Mouse (Mus musculus) MEL (cell line): Measurements from ENCODE around the gene Stk25. TPM values are rescaled to one million over a fixed set of nuclear protein-coding genes. Genes with fewer than 3 reads are reported as not detected.

Source experiments
- DNase-seq: peaks from one replicate; pipeline ENCODE4 v3.0.0; 2011; ENCODE audit warnings: low read depth, low spot score
- H3K27ac ChIP-seq: 2 replicates; pipeline ENCODE4 v1.5.1; 2012; ENCODE audit warnings: low read depth, mild to moderate bottlenecking, control low read depth, low read length, moderate library complexity; ENCODE audit not compliant: control insufficient read depth
- H3K27me3 ChIP-seq, 2 experiments: fragments of 150-350 bp in 1 of 2; sonication (generic) in 1 of 2; 2 replicates each; pipeline ENCODE4 v1.6.1; 2012; ENCODE audit warnings: low read length in 2 of 2, mild to moderate bottlenecking in 2 of 2, improper control_type of control experiment in 1 of 2, moderate library complexity in 1 of 2; ENCODE audit not compliant: insufficient read depth in 2 of 2, control insufficient read depth in 1 of 2
- H3K36me3 ChIP-seq, 2 experiments: 2 replicates each; pipeline ENCODE4 v1.6.1; 2012 to 2014; ENCODE audit warnings: low read length in 2 of 2, improper control_type of control experiment in 1 of 2, inconsistent platforms in 1 of 2, mild to moderate bottlenecking in 1 of 2; ENCODE audit not compliant: insufficient read depth in 2 of 2, control insufficient read depth in 1 of 2
- H3K4me1 ChIP-seq, 2 experiments: fragments of 150-350 bp in 1 of 2; sonication (generic) in 1 of 2; 2 replicates each; pipeline ENCODE4 v1.6.1; 2012; ENCODE audit warnings: low read length in 2 of 2, improper control_type of control experiment in 1 of 2, mild to moderate bottlenecking in 1 of 2; ENCODE audit not compliant: insufficient read depth in 2 of 2, control insufficient read depth in 1 of 2
- H3K4me3 ChIP-seq, 2 experiments: fragments of 150-350 bp in 1 of 2; sonication (generic) in 1 of 2; 2 replicates each; pipeline ENCODE4 v1.5.1; 2012; ENCODE audit warnings: low read depth in 2 of 2, low read length in 2 of 2, mild to moderate bottlenecking in 2 of 2, moderate library complexity in 2 of 2, control low read depth in 1 of 2, improper control_type of control experiment in 1 of 2; ENCODE audit not compliant: control insufficient read depth in 1 of 2, insufficient read depth in 1 of 2
- H3K79me2 ChIP-seq: 2 replicates; pipeline ENCODE4 v1.6.1; 2012; ENCODE audit warnings: mild to moderate bottlenecking, low read length, moderate library complexity; ENCODE audit not compliant: control insufficient read depth, poor library complexity, insufficient read depth
- H3K9ac ChIP-seq: 2 replicates; pipeline ENCODE4 v1.6.1; 2012; ENCODE audit warnings: low read depth, mild to moderate bottlenecking, control low read depth, low read length, moderate library complexity; ENCODE audit not compliant: control insufficient read depth, poor library complexity, severe bottlenecking
- H3K9me3 ChIP-seq: fragments of 150-350 bp; sonication (generic); replicated peaks from 2 replicates; pipeline ENCODE4 v1.6.1; 2012; ENCODE audit warnings: mild to moderate bottlenecking, low read length, improper control_type of control experiment, moderate library complexity; ENCODE audit not compliant: insufficient read depth
- CHD2 ChIP-seq: IDR thresholded peaks from 2 replicates; pipeline ENCODE4 v1.6.1; 2011; ENCODE audit warnings: low read length, improper control_type of control experiment
- CTCF ChIP-seq, 3 experiments: IDR thresholded peaks in 2 of 3; conservative IDR thresholded peaks in 1 of 3; 2 replicates each; pipeline ENCODE4 v1.5.1; 2011 to 2012; ENCODE audit warnings: low read length in 3 of 3, low read depth in 2 of 3, mild to moderate bottlenecking in 2 of 3, improper control_type of control experiment in 1 of 3, inconsistent platforms in 1 of 3, mixed read lengths in 1 of 3, moderate library complexity in 1 of 3; ENCODE audit not compliant: control insufficient read depth in 1 of 3, insufficient read depth in 1 of 3, poor library complexity in 1 of 3, severe bottlenecking in 1 of 3
- E2F4 ChIP-seq: IDR thresholded peaks from 2 replicates; pipeline ENCODE4 v1.6.1; 2011; ENCODE audit warnings: low read depth, low read length, improper control_type of control experiment, borderline replicate concordance
- ELF1 ChIP-seq: IDR thresholded peaks from 2 replicates; pipeline ENCODE4 v1.6.1; 2014; ENCODE audit warnings: low read depth, mild to moderate bottlenecking, inconsistent platforms, low read length, improper control_type of control experiment, moderate library complexity
- EP300 ChIP-seq, 2 experiments: IDR thresholded peaks; 2 replicates each; pipeline ENCODE4 v1.6.1; 2011; ENCODE audit warnings: improper control_type of control experiment in 2 of 2, low read length in 2 of 2, low read depth in 1 of 2, mild to moderate bottlenecking in 1 of 2
- ETS1 ChIP-seq: IDR thresholded peaks from 2 replicates; pipeline ENCODE4 v1.6.1; 2012; ENCODE audit warnings: low read depth, mild to moderate bottlenecking, inconsistent platforms, low read length, improper control_type of control experiment, moderate library complexity
- GABPA ChIP-seq: IDR thresholded peaks from 2 replicates; pipeline ENCODE4 v1.6.1; 2012; ENCODE audit warnings: low read depth, mild to moderate bottlenecking, inconsistent platforms, low read length, improper control_type of control experiment, moderate library complexity
- GATA1 ChIP-seq: IDR thresholded peaks from 2 replicates; pipeline ENCODE4 v1.6.1; 2011; ENCODE audit warnings: low read depth, low read length, improper control_type of control experiment
- HCFC1 ChIP-seq: IDR thresholded peaks from 2 replicates; pipeline ENCODE4 v1.6.1; 2012; ENCODE audit warnings: low read depth, mild to moderate bottlenecking, inconsistent platforms, low read length, improper control_type of control experiment, moderate library complexity
- JUND ChIP-seq: IDR thresholded peaks from 2 replicates; pipeline ENCODE4 v1.6.1; 2011; ENCODE audit warnings: low read depth, mild to moderate bottlenecking, improper control_type of control experiment, low read length
- KAT2A ChIP-seq: conservative IDR thresholded peaks from 2 replicates; pipeline ENCODE4 v1.6.1; 2012; ENCODE audit warnings: low read depth, low read length, improper control_type of control experiment, inconsistent platforms
- MAFK ChIP-seq: IDR thresholded peaks from 2 replicates; pipeline ENCODE4 v1.6.1; 2011; ENCODE audit warnings: low read depth, mild to moderate bottlenecking, low read length, improper control_type of control experiment, borderline replicate concordance
- MAX ChIP-seq: IDR thresholded peaks from 2 replicates; pipeline ENCODE4 v1.6.1; 2011; ENCODE audit warnings: low read length, improper control_type of control experiment
- MXI1 ChIP-seq: IDR thresholded peaks from 2 replicates; pipeline ENCODE4 v1.6.1; 2011; ENCODE audit warnings: mild to moderate bottlenecking, low read depth, low read length, improper control_type of control experiment
- MYB ChIP-seq: IDR thresholded peaks from 2 replicates; pipeline ENCODE4 v1.6.1; 2011; ENCODE audit warnings: mild to moderate bottlenecking, low read depth, low read length, improper control_type of control experiment
- MYC ChIP-seq: IDR thresholded peaks from 2 replicates; pipeline ENCODE4 v1.6.1; 2011; ENCODE audit warnings: low read depth, mild to moderate bottlenecking, low read length, improper control_type of control experiment, moderate library complexity
- NELFE ChIP-seq: IDR thresholded peaks from 2 replicates; pipeline ENCODE4 v1.6.1; 2011; ENCODE audit warnings: low read depth, low read length, improper control_type of control experiment
- NRF1 ChIP-seq: IDR thresholded peaks from 2 replicates; pipeline ENCODE4 v1.6.1; 2014; ENCODE audit warnings: low read depth, mild to moderate bottlenecking, inconsistent platforms, low read length, improper control_type of control experiment, moderate library complexity; ENCODE audit not compliant: poor library complexity, insufficient read depth, severe bottlenecking
- POLR2A ChIP-seq, 2 experiments: IDR thresholded peaks; 2 replicates each; pipeline ENCODE4 v1.6.1; 2011 to 2012; ENCODE audit warnings: low read length in 2 of 2, mild to moderate bottlenecking in 2 of 2, control low read depth in 1 of 2, improper control_type of control experiment in 1 of 2, low read depth in 1 of 2, moderate library complexity in 1 of 2; ENCODE audit not compliant: control insufficient read depth in 1 of 2, insufficient read depth in 1 of 2, poor library complexity in 1 of 2
- POLR2AphosphoS2 ChIP-seq: IDR thresholded peaks from 2 replicates; pipeline ENCODE4 v1.6.1; 2011; ENCODE audit warnings: low read length, improper control_type of control experiment
- RCOR1 ChIP-seq: IDR thresholded peaks from 2 replicates; pipeline ENCODE4 v1.6.1; 2012; ENCODE audit warnings: low read depth, mild to moderate bottlenecking, inconsistent platforms, low read length, improper control_type of control experiment
- SIN3A ChIP-seq: IDR thresholded peaks from 2 replicates; pipeline ENCODE4 v1.6.1; 2012; ENCODE audit warnings: low read length, improper control_type of control experiment, inconsistent platforms
- TAL1 ChIP-seq: IDR thresholded peaks from 2 replicates; pipeline ENCODE4 v1.6.1; 2012; ENCODE audit warnings: mild to moderate bottlenecking, inconsistent platforms, low read length, moderate library complexity, mixed read lengths
- TBP ChIP-seq: IDR thresholded peaks from 2 replicates; pipeline ENCODE4 v1.8.0; 2011; ENCODE audit warnings: low read depth, low read length, improper control_type of control experiment
- TCF12 ChIP-seq: IDR thresholded peaks from 2 replicates; pipeline ENCODE4 v1.6.1; 2014; ENCODE audit warnings: low read depth, mild to moderate bottlenecking, inconsistent platforms, low read length, improper control_type of control experiment, moderate library complexity
- UBTF ChIP-seq: IDR thresholded peaks from 2 replicates; pipeline ENCODE4 v1.6.1; 2012; ENCODE audit warnings: low read depth, mild to moderate bottlenecking, inconsistent platforms, low read length, improper control_type of control experiment, moderate library complexity, borderline replicate concordance; ENCODE audit not compliant: insufficient read depth
- USF1 ChIP-seq: IDR thresholded peaks from 2 replicates; pipeline ENCODE4 v1.6.1; 2014; ENCODE audit warnings: low read depth, mild to moderate bottlenecking, inconsistent platforms, low read length, improper control_type of control experiment, moderate library complexity
- USF2 ChIP-seq, 2 experiments: IDR thresholded peaks; 2 replicates each; pipeline ENCODE4 v1.6.1; 2011 to 2012; ENCODE audit warnings: improper control_type of control experiment in 2 of 2, low read length in 2 of 2, borderline replicate concordance in 1 of 2, inconsistent platforms in 1 of 2, low read depth in 1 of 2, mild to moderate bottlenecking in 1 of 2; ENCODE audit not compliant: insufficient read depth in 1 of 2
- ZC3H11A ChIP-seq: IDR thresholded peaks from 2 replicates; pipeline ENCODE4 v1.6.1; 2012; ENCODE audit warnings: low read depth, mild to moderate bottlenecking, inconsistent platforms, low read length, improper control_type of control experiment
- ZKSCAN1 ChIP-seq: IDR thresholded peaks from 2 replicates; pipeline ENCODE4 v1.6.1; 2012; ENCODE audit warnings: low read depth, mild to moderate bottlenecking, inconsistent platforms, low read length, improper control_type of control experiment, moderate library complexity
- ZMIZ1 ChIP-seq: IDR thresholded peaks from 2 replicates; pipeline ENCODE4 v1.6.1; 2012; ENCODE audit warnings: low read depth, mild to moderate bottlenecking, inconsistent platforms, low read length, improper control_type of control experiment, moderate library complexity
- ZNF384 ChIP-seq: IDR thresholded peaks from 2 replicates; pipeline ENCODE4 v1.6.1; 2012; ENCODE audit warnings: low read depth, mild to moderate bottlenecking, inconsistent platforms, low read length, improper control_type of control experiment
- polyA plus RNA-seq, 2 experiments: library from polyadenylated mRNA; stranded (reverse) in 1 of 2; unstranded in 1 of 2; fragments of >175 nt in 1 of 2; fragments of >200 nt in 1 of 2; gene quantifications; 2 replicates each; pipeline versions ENCODE4 v1.2.1 to v1.2.4; 2012; ENCODE audit warnings: low replicate concordance in 2 of 2, low read depth in 1 of 2; ENCODE audit not compliant: insufficient read length in 2 of 2, insufficient read depth in 1 of 2, missing spikeins in 1 of 2
- total RNA-seq: library from RNA; depleted of rRNA; stranded (reverse); fragments of 300-350 nt; gene quantifications from 2 replicates; pipeline ENCODE4 v1.2.3, GENCODE M21; 2012

Gene Stk25
- total and polyA plus RNA-seq, 3 experiments: 66.1 to 128 TPM; not detected in 1

DNA sequence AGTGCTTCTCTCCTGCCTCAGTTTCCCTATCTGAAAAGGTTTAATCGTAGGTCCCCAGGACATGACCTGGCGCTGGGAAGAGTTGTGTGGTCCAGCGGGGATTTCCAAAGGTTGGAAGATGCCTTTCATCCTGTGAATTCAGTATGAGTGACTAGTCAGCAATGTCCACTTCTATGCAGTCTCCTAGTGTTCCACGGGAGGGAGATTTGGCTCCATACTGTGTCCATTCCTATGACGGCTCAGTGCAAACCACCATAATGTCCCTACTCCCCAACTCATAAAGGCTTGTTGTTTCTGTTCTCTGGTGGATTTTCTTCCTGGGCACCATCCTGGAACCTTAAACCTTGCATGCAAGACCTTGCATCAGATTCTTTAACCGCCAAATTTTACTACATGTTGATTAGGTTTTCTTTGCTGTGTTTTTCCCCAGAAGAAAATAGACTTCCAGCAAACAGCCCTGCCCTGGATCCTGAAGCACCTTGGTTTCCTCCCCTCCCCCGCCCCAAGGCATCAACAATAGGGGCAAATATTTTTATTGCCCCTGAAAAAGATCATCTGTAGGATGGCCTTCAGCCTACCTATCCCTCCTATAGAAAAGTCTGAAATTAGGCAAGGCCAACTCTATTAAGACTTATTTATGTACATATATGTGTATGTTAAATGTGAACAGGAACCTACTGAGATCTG is 22.1 kb downstream of the Stk25 start (continued):
- TF ChIP-seq MAFK (0 out of 2 replicates have a peak, but pooled peaks have one; percentile 30), ELF1 (0 out of 2 replicates have a peak, but pooled peaks have one; percentile 22), UBTF (no peak), GATA1 (no peak), CHD2 (peak; percentile 71), NELFE (no peak), E2F4 (no peak), ZC3H11A (no peak), EP300 (IDR thresholded peaks at IDR 0.05; ENCODE audit: low read depth in 1 of 2, low read length in 2 of 2) (peak in 1 of 2 experiments; percentile 70; a peak in 1 of 4 replicates)

DNA sequence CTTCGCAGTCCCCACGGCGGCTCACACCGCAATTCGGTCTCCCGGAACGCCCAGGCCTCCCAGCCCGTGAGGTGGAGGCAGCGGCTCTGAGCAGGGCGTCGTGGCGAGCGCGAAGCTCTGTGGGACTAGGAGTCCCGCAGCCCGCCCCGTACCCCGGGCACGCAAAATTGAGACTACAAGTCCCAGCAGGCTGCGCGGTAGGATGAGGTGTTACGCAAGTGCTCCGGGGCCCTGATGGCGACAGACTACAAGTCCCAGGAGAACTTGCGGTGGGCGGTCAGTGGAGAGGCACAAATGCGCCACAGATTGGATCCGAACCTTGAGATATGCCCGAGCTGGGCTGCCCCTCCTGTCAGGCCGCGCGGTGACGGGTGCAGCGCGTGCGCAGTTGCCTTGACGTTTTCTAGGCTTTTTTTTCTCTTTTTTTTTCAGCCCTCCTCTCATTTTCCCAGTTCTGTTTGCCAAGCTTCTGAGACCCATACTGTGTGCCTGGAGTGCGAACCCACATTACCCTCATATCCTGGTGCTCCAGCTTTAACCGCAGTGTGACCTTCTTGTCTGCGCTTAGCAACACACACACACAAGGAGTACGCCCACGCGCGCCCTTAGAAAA is 22.8 kb downstream of the Stk25 start:
- peak overlapping the region; percentile 74 to 96 for H3K4me3 ChIP-seq
- H3K9ac ChIP-seq: peak overlapping the region; percentile 89
- H3K36me3 ChIP-seq: peaks cover 3 to 41% of the 10 kb centered on the region in 2 experiments; a peak in 3 of 4 replicates
- H3K79me2 ChIP-seq: peaks cover 29% of the 10 kb centered on the region
- peak; percentile 100 for DNase-seq
- peak overlapping the region; percentile 92 for H3K27ac ChIP-seq
- peaks cover 39 to 40% of the 10 kb centered on the region in 2 experiments for H3K4me1 ChIP-seq
- H3K9me3 ChIP-seq: no peaks in the 10 kb centered on the region
- no peaks in the 10 kb centered on the region for H3K27me3 ChIP-seq
- peak; percentile 97 for TF ChIP-seq KAT2A
- peak; percentile 82 for TF ChIP-seq MXI1
- no peak; the same call in 1 of the 2 replicates for TF ChIP-seq CHD2
- peak; percentile 39; the same call in 1 of the 2 replicates for TF ChIP-seq E2F4
- peak; percentile 52 for TF ChIP-seq ELF1
- TF ChIP-seq ZKSCAN1: 0 out of 2 replicates have a peak, but pooled peaks have one; percentile 55
- peak; percentile 42 for TF ChIP-seq TAL1
- 0 out of 2 replicates have a peak, but pooled peaks have one; percentile 27 for TF ChIP-seq JUND
- no peak; the same call in 1 of the 2 replicates for TF ChIP-seq MAX
- TF ChIP-seq USF1: 0 out of 2 replicates have a peak, but pooled peaks have one; percentile 16
- TF ChIP-seq MYB: peak; percentile 41
- TF ChIP-seq CTCF (IDR thresholded peaks at IDR 0.05 in 2 of 3, conservative IDR thresholded peaks at IDR 0.05 in 1 of 3; ENCODE audit: control insufficient read depth in 1 of 3, insufficient read depth in 1 of 3, low read depth in 2 of 3, low read length in 3 of 3, poor library complexity in 1 of 3, severe bottlenecking in 1 of 3): no peak
- peak; percentile 86 for TF ChIP-seq POLR2AphosphoS2
- TF ChIP-seq ZNF384: peak; percentile 93
- TF ChIP-seq USF2 (IDR thresholded peaks at IDR 0.05; ENCODE audit: borderline replicate concordance in 1 of 2, insufficient read depth in 1 of 2, low read depth in 1 of 2, low read length in 2 of 2): no peak
- TF ChIP-seq NELFE: peak; percentile 89
- TF ChIP-seq NRF1: peak; percentile 83
- TF ChIP-seq POLR2A (IDR thresholded peaks at IDR 0.05; ENCODE audit: control insufficient read depth in 1 of 2, insufficient read depth in 1 of 2, low read depth in 1 of 2, low read length in 2 of 2, poor library complexity in 1 of 2): peak; percentile 37 to 92; a peak in 3 of 4 replicates
- TF ChIP-seq GABPA: no peak
- peak; percentile 96 for TF ChIP-seq HCFC1
- no peak; the same call in 1 of the 2 replicates for TF ChIP-seq ETS1
- peak; percentile 71 for TF ChIP-seq ZMIZ1
- TF ChIP-seq TBP: peak; percentile 88
- peak; percentile 52; the same call in 1 of the 2 replicates for TF ChIP-seq TCF12
- peak; percentile 80 for TF ChIP-seq SIN3A
- TF ChIP-seq MYC: peak; percentile 42
- 0 out of 2 replicates have a peak, but pooled peaks have one; percentile 36 for TF ChIP-seq RCOR1
